Mouse (Mus musculus) liver, embryonic 14.5 days (tissue): ENCODE data around the gene Hist1h4j. TPM values are rescaled to one million over a fixed set of nuclear protein-coding genes. Genes with fewer than 3 reads are reported as not detected.
A peak's percentile ranks its signal among the peaks of the same experiment; 100 is the strongest.
"Not testable (repeated sequence)": the region's sequence is repeated elsewhere in the genome, so short reads cannot be mapped to it uniquely, and the experiment has no call there.

ENCODE experiments used
- ATAC-seq: fragments of 200-750 bp; cut with Nextera tagmentation; 2 replicates; pipeline ENCODE4 v1.8.0; 2017; ENCODE audit warnings: moderate number of reproducible peaks, mild to moderate bottlenecking, moderate library complexity; ENCODE audit not compliant: insufficient read depth
- DNase-seq, 3 experiments: peaks; one replicate each; pipeline ENCODE4 v3.0.0-alpha.2; 2012 to 2013; ENCODE audit warnings: low read depth in 3 of 3, low spot score in 3 of 3
- H3K27ac ChIP-seq: fragments of 300-500 bp; sonication (generic); 2 replicates; pipeline ENCODE4 v1.5.1; 2014; ENCODE audit warnings: moderate library complexity, mild to moderate bottlenecking, control low read depth, inconsistent platforms
- H3K27me3 ChIP-seq: fragments of 300-500 bp; sonication (generic); 2 replicates; pipeline ENCODE4 v1.6.1; 2014; ENCODE audit warnings: mild to moderate bottlenecking, low read length, moderate library complexity; ENCODE audit not compliant: control insufficient read depth, insufficient read depth
- H3K36me3 ChIP-seq: fragments of 300-500 bp; sonication (generic); replicated peaks from 2 replicates; pipeline ENCODE4 v1.6.1; 2014; ENCODE audit warnings: low read depth; ENCODE audit not compliant: control insufficient read depth, insufficient read depth
- H3K4me1 ChIP-seq, 2 experiments: fragments of 200-500 bp in 1 of 2; fragments of 300-500 bp in 1 of 2; sonication (generic) in 1 of 2; replicated peaks; 2 replicates each; pipeline ENCODE4 v1.6.1; 2012 to 2014; ENCODE audit warnings: antibody characterized with exemption in 1 of 2, inconsistent platforms in 1 of 2, low read length in 1 of 2; ENCODE audit not compliant: control insufficient read depth in 2 of 2, insufficient read depth in 2 of 2
- H3K4me2 ChIP-seq: fragments of 300-500 bp; sonication (generic); 2 replicates; pipeline ENCODE4 v1.6.1; 2014; ENCODE audit warnings: low read depth, mild to moderate bottlenecking, control low read depth, moderate library complexity
- H3K4me3 ChIP-seq, 2 experiments: fragments of 200-500 bp in 1 of 2; fragments of 300-500 bp in 1 of 2; sonication (generic) in 1 of 2; 2 replicates each; pipeline ENCODE4 v1.5.1; 2012 to 2014; ENCODE audit warnings: low read depth in 2 of 2, low read length in 2 of 2, mild to moderate bottlenecking in 2 of 2, control low read depth in 1 of 2, inconsistent platforms in 1 of 2, moderate library complexity in 1 of 2; ENCODE audit not compliant: insufficient read depth in 1 of 2
- H3K9ac ChIP-seq: fragments of 300-500 bp; sonication (generic); replicated peaks from 2 replicates; pipeline ENCODE4 v1.6.1; 2014; ENCODE audit warnings: mild to moderate bottlenecking, control low read depth, moderate library complexity
- H3K9me3 ChIP-seq: fragments of 300-500 bp; sonication (generic); 2 replicates; pipeline ENCODE4 v1.6.1; 2016; ENCODE audit warnings: low read length, mixed read lengths; ENCODE audit not compliant: control insufficient read depth
- CTCF ChIP-seq: IDR thresholded peaks from 2 replicates; pipeline ENCODE4 v1.5.1; 2016; ENCODE audit warnings: antibody characterized with exemption, low read depth, control low read depth
- EP300 ChIP-seq: IDR thresholded peaks from 2 replicates; pipeline ENCODE4 v1.6.1; 2016; ENCODE audit warnings: antibody characterized with exemption, low read depth
- WGBS: fragments of 180-500 bp; shearing (Covaris S2); extraction: QIAGEN DNeasy Blood & Tissue Kit; methylation state at CpG from one replicate; pipeline ENCODE4 v1.1.7; 2014; ENCODE audit not compliant: insufficient replicate concordance; 5-methylcytosine and 5-hydroxymethylcytosine counted together
- microRNA-seq: library from miRNA; unstranded; fragments of <30 nt; microRNA quantifications from one replicate; pipeline ENCODE4, GENCODE M21; 2016
- polyA plus RNA-seq, 2 experiments: library from polyadenylated mRNA; depleted of rRNA in 1 of 2; stranded (reverse) in 1 of 2; unstranded in 1 of 2; fragments of >200 nt; fragmentation: Nextera tagmentation in 1 of 2; extraction: Ambion mirVana in 1 of 2; gene quantifications; 2 replicates each; pipeline versions ENCODE4 v1.2.1 to v1.2.3; 2012 to 2014

Hist1h4j gene
- polyA plus RNA-seq, 2 experiments, result 0.52 to 29.5 TPM

DNA sequence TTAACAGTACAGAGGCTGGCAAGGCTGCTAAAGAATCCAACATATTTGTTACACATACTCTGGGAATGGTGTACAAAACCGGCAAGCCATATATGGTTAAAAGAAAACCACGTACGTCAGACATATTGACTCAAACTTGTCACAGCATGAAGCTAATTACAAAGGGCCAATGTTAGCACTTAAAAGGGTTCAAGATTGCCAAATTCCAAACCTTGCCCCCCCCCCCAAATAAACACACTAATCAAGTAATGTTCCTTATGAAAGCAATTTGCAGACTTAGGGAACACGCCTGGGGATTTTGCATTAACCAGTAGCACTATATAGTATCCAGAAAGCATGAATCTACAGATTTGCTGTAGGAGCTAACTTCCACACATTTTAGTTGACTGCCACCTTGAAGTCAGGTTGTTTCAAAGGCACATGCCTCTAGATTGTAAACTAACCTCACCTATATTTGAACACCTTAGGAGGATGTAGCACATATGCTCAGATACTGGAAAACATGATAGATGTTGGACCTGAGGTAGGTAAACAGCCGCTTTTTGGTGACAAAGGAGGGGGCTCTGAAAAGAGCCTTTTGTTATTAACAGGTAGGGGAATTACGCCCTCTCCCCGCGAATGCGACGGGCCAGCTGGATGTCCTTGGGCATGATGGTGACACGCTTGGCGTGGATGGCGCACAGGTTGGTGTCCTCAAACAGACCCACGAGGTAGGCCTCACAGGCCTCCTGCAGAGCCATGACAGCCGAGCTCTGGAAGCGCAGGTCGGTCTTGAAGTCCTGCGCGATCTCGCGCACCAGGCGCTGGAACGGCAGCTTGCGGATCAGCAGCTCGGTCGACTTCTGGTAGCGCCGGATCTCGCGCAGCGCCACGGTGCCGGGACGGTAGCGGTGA, 47.7 kb downstream of the Hist1h4j start:
- DNase-seq, result peak; percentile 60 to 74 (median 61)
- H3K9ac ChIP-seq, result peak overlapping the region; percentile 96
- H3K27ac ChIP-seq, result peak overlapping the region; percentile 97
- H3K4me2 ChIP-seq, result peak overlapping the region; percentile 90
- H3K36me3 ChIP-seq, H3K27me3 ChIP-seq, H3K9me3 ChIP-seq: not testable (repeated sequence)
- H3K4me1 ChIP-seq, result peaks cover 25 to 29% of the 10 kb centered on the region in 2 experiments
- WGBS, result under 1% methylated on average over 11 of the region's 35 CpGs
- H3K4me3 ChIP-seq, result peak overlapping the region; percentile 56 to 60
- ATAC-seq, result peak; percentile 4
- TF ChIP-seq EP300, result peak; percentile 48

DNA sequence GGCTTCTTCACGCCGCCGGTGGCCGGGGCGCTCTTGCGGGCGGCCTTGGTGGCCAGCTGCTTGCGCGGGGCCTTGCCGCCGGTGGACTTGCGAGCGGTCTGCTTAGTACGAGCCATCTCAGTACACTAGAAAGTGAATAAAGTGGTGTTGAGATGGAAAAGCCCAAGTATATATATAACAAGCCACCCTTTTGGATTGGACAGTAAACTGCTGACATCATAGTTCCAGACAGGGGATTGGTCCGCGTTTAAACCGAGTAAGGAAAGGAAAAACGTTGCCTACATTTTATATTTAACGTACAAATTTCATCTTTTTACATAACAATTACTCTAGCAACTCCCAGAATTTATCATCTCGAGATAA, 48.4 kb downstream of the Hist1h4j start, which contains the start of gene Hist1h3i:
Hist1h3i (minus strand) TSS at position 116 of the 363 bp plus-strand sequence.
- ATAC-seq (peak; percentile 37), DNase-seq (peak; percentile 89 to 92 (median 91))
- Histone ChIP-seq H3K27me3 (no peaks in the 10 kb centered on the region), H3K4me2 (peak within 1 kb of the TSS; percentile 90), H3K4me3 (peak within 1 kb of the TSS; percentile 56 to 60), H3K9me3 (no peaks in the 10 kb centered on the region), H3K9ac (peak within 1 kb of the TSS; percentile 96), H3K4me1 (peaks cover 25 to 29% of the 10 kb centered on the region in 2 experiments), H3K27ac (peak within 1 kb of the TSS; percentile 97), H3K36me3 (no peaks in the 10 kb centered on the region)
- TF ChIP-seq CTCF, result no peak
- peak; percentile 70 for TF ChIP-seq EP300
- WGBS, result 0% methylated on average over 13 of the region's 20 CpGs

DNA sequence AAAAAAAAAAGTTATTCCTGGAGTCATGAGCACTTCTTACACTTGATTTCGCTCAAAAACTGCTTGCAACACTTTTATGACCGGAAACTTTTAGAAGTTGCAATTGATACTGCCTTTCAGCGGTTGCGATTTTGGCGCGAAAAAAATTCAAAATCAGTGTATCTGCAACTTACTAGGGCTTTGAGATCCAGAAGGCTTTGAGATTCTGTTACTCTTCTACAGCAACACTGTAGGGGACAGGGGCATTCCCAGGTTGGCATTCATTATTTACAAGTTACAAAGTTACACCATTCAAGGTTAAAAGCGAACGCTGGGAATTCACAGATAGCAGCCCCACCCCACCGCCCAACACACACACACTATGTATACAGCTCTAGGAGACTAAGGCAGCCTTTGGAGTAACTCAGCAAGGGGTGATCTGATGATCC, 48.9 kb downstream of the Hist1h4j start:
- H3K9me3 ChIP-seq, result no peaks in the 10 kb centered on the region
- peak overlapping the region; percentile 96 for H3K9ac ChIP-seq
- peaks cover 29 to 32% of the 10 kb centered on the region in 2 experiments for H3K4me1 ChIP-seq
- H3K4me3 ChIP-seq, result peak overlapping the region; percentile 45 to 54
- 3% methylated on average over 9 of the region's 9 CpGs for WGBS
- peak overlapping the region; percentile 95 for H3K27ac ChIP-seq
- no peak for TF ChIP-seq CTCF
- peak overlapping the region; percentile 90 for H3K4me2 ChIP-seq
- H3K27me3 ChIP-seq, result no peaks in the 10 kb centered on the region
- ATAC-seq, result no peak
- DNase-seq, result peak in 1 of 3 experiments; percentile 61
- no peaks in the 10 kb centered on the region for H3K36me3 ChIP-seq

DNA sequence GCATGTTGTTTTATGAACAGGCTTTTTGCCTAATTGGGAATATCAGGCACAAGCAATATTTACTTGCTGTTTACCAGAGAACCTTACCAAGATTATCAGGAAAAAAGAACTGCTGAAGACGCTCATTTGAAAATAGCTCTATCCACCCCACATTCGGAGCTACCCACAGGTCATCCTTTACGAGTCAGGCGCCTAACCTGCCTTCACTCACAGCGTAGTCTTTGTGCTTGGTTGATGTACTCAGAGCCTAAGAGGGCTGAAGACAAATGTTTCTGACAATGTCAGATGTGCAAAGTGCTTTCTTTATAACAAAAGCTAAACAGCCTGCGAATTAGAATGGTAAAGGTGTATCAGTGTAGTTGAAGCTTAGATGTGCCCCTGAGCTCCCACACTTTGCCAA, 49.4 kb downstream of the Hist1h4j start:
- Histone ChIP-seq H3K36me3 (no peaks in the 10 kb centered on the region), H3K27ac (peak overlapping the region; percentile 95), H3K27me3 (no peaks in the 10 kb centered on the region), H3K9ac (peak overlapping the region; percentile 96), H3K4me1 (peaks cover 30 to 32% of the 10 kb centered on the region in 2 experiments), H3K4me2 (peak overlapping the region; percentile 90), H3K4me3 (peak overlapping the region in 1 of 2 experiments; percentile 54; a peak in 1 of 4 replicates), H3K9me3 (no peaks in the 10 kb centered on the region)
- TF ChIP-seq CTCF (no peak), EP300 (no peak)
- ATAC-seq (no peak), DNase-seq (no peak)
- WGBS, result 56% methylated on average over 6 of the region's 6 CpGs

Small RNA genes lying within 50 kb of the gene (microRNA-seq; reads per million reads assigned to microRNA genes)
- not detected for gene Gm44357
- gene Gm44367, result 1.3 reads per million
- gene Gm44454, result 1.7 reads per million

Other genes with a start within 250 kb of the Hist1h4j start
- gene AK157302, start 239.8 kb upstream of the Hist1h4j start, polyA plus RNA-seq (2012; rRNA removed), result 0.15 and 0.66 TPM in 2 replicates
- 0.94 and 1.1 TPM in 2 replicates for gene AK157302, start 239.8 kb upstream of the Hist1h4j start, polyA plus RNA-seq (2014; fragmentation: Nextera tagmentation; extraction: Ambion mirVana)
- 5.7 and 26.8 TPM in 2 replicates for gene Gm11273, start 233.6 kb upstream of the Hist1h4j start, polyA plus RNA-seq (2012; rRNA removed)
- gene Gm11273, start 233.6 kb upstream of the Hist1h4j start, polyA plus RNA-seq (2014; fragmentation: Nextera tagmentation; extraction: Ambion mirVana), result 5.5 and 6.9 TPM in 2 replicates
- 2.0 and 2.1 TPM in 2 replicates for gene Zkscan8, start 203.9 kb upstream of the Hist1h4j start, polyA plus RNA-seq (2012; rRNA removed)
- 1.4 and 1.9 TPM in 2 replicates for gene Zkscan8, start 203.9 kb upstream of the Hist1h4j start, polyA plus RNA-seq (2014; fragmentation: Nextera tagmentation; extraction: Ambion mirVana)
- gene Olfr1366, start 192.3 kb upstream of the Hist1h4j start, polyA plus RNA-seq (2012; rRNA removed), result not detected in 2 replicates
- not detected in 2 replicates for gene Olfr1366, start 192.3 kb upstream of the Hist1h4j start, polyA plus RNA-seq (2014; fragmentation: Nextera tagmentation; extraction: Ambion mirVana)
- not detected in 2 replicates for gene Olfr1535, start 175.2 kb upstream of the Hist1h4j start, polyA plus RNA-seq (2012; rRNA removed)
- gene Olfr1535, start 175.2 kb upstream of the Hist1h4j start, polyA plus RNA-seq (2014; fragmentation: Nextera tagmentation; extraction: Ambion mirVana), result not detected in 2 replicates
- not detected in 2 replicates for gene Olfr1364, start 153.3 kb upstream of the Hist1h4j start, polyA plus RNA-seq (2012; rRNA removed)
- gene Olfr1364, start 153.3 kb upstream of the Hist1h4j start, polyA plus RNA-seq (2014; fragmentation: Nextera tagmentation; extraction: Ambion mirVana), result not detected in 2 replicates
- gene Olfr1362, start 121.0 kb upstream of the Hist1h4j start, polyA plus RNA-seq (2012; rRNA removed), result not detected in 2 replicates
- gene Olfr1362, start 121.0 kb upstream of the Hist1h4j start, polyA plus RNA-seq (2014; fragmentation: Nextera tagmentation; extraction: Ambion mirVana), result not detected in 2 replicates
- gene Olfr11, start 92.5 kb upstream of the Hist1h4j start, polyA plus RNA-seq (2012; rRNA removed), result not detected in 2 replicates
- not detected in 2 replicates for gene Olfr11, start 92.5 kb upstream of the Hist1h4j start, polyA plus RNA-seq (2014; fragmentation: Nextera tagmentation; extraction: Ambion mirVana)
- not detected in 2 replicates for gene Olfr1361, start 71.7 kb upstream of the Hist1h4j start, polyA plus RNA-seq (2012; rRNA removed)
- gene Olfr1361, start 71.7 kb upstream of the Hist1h4j start, polyA plus RNA-seq (2014; fragmentation: Nextera tagmentation; extraction: Ambion mirVana), result not detected in 2 replicates
- gene Olfr1360, start 57.7 kb upstream of the Hist1h4j start, polyA plus RNA-seq (2012; rRNA removed), result not detected in 2 replicates
- not detected in 2 replicates for gene Olfr1360, start 57.7 kb upstream of the Hist1h4j start, polyA plus RNA-seq (2014; fragmentation: Nextera tagmentation; extraction: Ambion mirVana)
- gene Olfr1359, start 37.0 kb upstream of the Hist1h4j start, polyA plus RNA-seq (2012; rRNA removed), result not detected in 2 replicates
- not detected in 2 replicates for gene Olfr1359, start 37.0 kb upstream of the Hist1h4j start, polyA plus RNA-seq (2014; fragmentation: Nextera tagmentation; extraction: Ambion mirVana)
- gene Hist1h2bl, start 18.9 kb upstream of the Hist1h4j start, polyA plus RNA-seq (2012; rRNA removed), result 16.0 and 24.7 TPM in 2 replicates
- 2.2 and 4.8 TPM in 2 replicates for gene Hist1h2bl, start 18.9 kb upstream of the Hist1h4j start, polyA plus RNA-seq (2014; fragmentation: Nextera tagmentation; extraction: Ambion mirVana)
- 6.9 and 22.2 TPM in 2 replicates for gene Hist1h2ai, start 18.6 kb upstream of the Hist1h4j start, polyA plus RNA-seq (2012; rRNA removed)
- gene Hist1h2ai, start 18.6 kb upstream of the Hist1h4j start, polyA plus RNA-seq (2014; fragmentation: Nextera tagmentation; extraction: Ambion mirVana), result 15.0 and 22.5 TPM in 2 replicates
- gene Hist1h3h, start 17.4 kb upstream of the Hist1h4j start, polyA plus RNA-seq (2012; rRNA removed), result 31.3 and 51.5 TPM in 2 replicates
- gene Hist1h3h, start 17.4 kb upstream of the Hist1h4j start, polyA plus RNA-seq (2014; fragmentation: Nextera tagmentation; extraction: Ambion mirVana), result 4.7 and 7.9 TPM in 2 replicates
- gene Hist1h2bm, start 13.0 kb upstream of the Hist1h4j start, polyA plus RNA-seq (2012; rRNA removed), result 18.2 and 36.3 TPM in 2 replicates
- 4.0 and 5.0 TPM in 2 replicates for gene Hist1h2bm, start 13.0 kb upstream of the Hist1h4j start, polyA plus RNA-seq (2014; fragmentation: Nextera tagmentation; extraction: Ambion mirVana)
- 16.2 and 32.8 TPM in 2 replicates for gene Hist1h4k, start 15.4 kb downstream of the Hist1h4j start, polyA plus RNA-seq (2012; rRNA removed)
- gene Hist1h4k, start 15.4 kb downstream of the Hist1h4j start, polyA plus RNA-seq (2014; fragmentation: Nextera tagmentation; extraction: Ambion mirVana), result 2.7 and 5.5 TPM in 2 replicates
- gene Hist1h2ak, start 18.8 kb downstream of the Hist1h4j start, polyA plus RNA-seq (2012; rRNA removed), result 61.7 and 194 TPM in 2 replicates
- gene Hist1h2ak, start 18.8 kb downstream of the Hist1h4j start, polyA plus RNA-seq (2014; fragmentation: Nextera tagmentation; extraction: Ambion mirVana), result 11.6 and 13.2 TPM in 2 replicates
- 25.2 and 29.5 TPM in 2 replicates for gene Hist1h2bn, start 19.1 kb downstream of the Hist1h4j start, polyA plus RNA-seq (2012; rRNA removed)
- 5.4 and 5.7 TPM in 2 replicates for gene Hist1h2bn, start 19.1 kb downstream of the Hist1h4j start, polyA plus RNA-seq (2014; fragmentation: Nextera tagmentation; extraction: Ambion mirVana)
- 8.2 and 9.4 TPM in 2 replicates for gene Hist1h1b, start 45.6 kb downstream of the Hist1h4j start, polyA plus RNA-seq (2012; rRNA removed)
- gene Hist1h1b, start 45.6 kb downstream of the Hist1h4j start, polyA plus RNA-seq (2014; fragmentation: Nextera tagmentation; extraction: Ambion mirVana), result 19.7 and 20.6 TPM in 2 replicates
- gene Hist1h3i, start 48.3 kb downstream of the Hist1h4j start, polyA plus RNA-seq (2012; rRNA removed), result 37.6 and 93.8 TPM in 2 replicates
- gene Hist1h3i, start 48.3 kb downstream of the Hist1h4j start, polyA plus RNA-seq (2014; fragmentation: Nextera tagmentation; extraction: Ambion mirVana), result 299 and 331 TPM in 2 replicates
- gene Hist1h2an, start 52.2 kb downstream of the Hist1h4j start, polyA plus RNA-seq (2012; rRNA removed), result 10.9 and 22.9 TPM in 2 replicates
- 12.7 and 14.7 TPM in 2 replicates for gene Hist1h2an, start 52.2 kb downstream of the Hist1h4j start, polyA plus RNA-seq (2014; fragmentation: Nextera tagmentation; extraction: Ambion mirVana)
- 2.6 and 4.2 TPM in 2 replicates for gene Hist1h2bp, start 52.4 kb downstream of the Hist1h4j start, polyA plus RNA-seq (2012; rRNA removed)
- gene Hist1h2bp, start 52.4 kb downstream of the Hist1h4j start, polyA plus RNA-seq (2014; fragmentation: Nextera tagmentation; extraction: Ambion mirVana), result 3.0 and 4.1 TPM in 2 replicates
- gene Hist1h2bq, start 75.1 kb downstream of the Hist1h4j start, polyA plus RNA-seq (2012; rRNA removed), result 13.1 and 13.4 TPM in 2 replicates
- 16.9 and 21.6 TPM in 2 replicates for gene Hist1h2bq, start 75.1 kb downstream of the Hist1h4j start, polyA plus RNA-seq (2014; fragmentation: Nextera tagmentation; extraction: Ambion mirVana)
- gene Hist1h2ao, start 75.4 kb downstream of the Hist1h4j start, polyA plus RNA-seq (2012; rRNA removed), result 0.24 TPM in 1 of 2 replicates, not detected in the other
- 3.4 TPM in 1 of 2 replicates, not detected in the other for gene Hist1h2ao, start 75.4 kb downstream of the Hist1h4j start, polyA plus RNA-seq (2014; fragmentation: Nextera tagmentation; extraction: Ambion mirVana)
- gene Hist1h4m, start 76.7 kb downstream of the Hist1h4j start, polyA plus RNA-seq (2012; rRNA removed), result not detected in 2 replicates
- not detected in 2 replicates for gene Hist1h4m, start 76.7 kb downstream of the Hist1h4j start, polyA plus RNA-seq (2014; fragmentation: Nextera tagmentation; extraction: Ambion mirVana)
- 37.4 and 50.3 TPM in 2 replicates for gene Hist1h4n, start 97.1 kb downstream of the Hist1h4j start, polyA plus RNA-seq (2012; rRNA removed)
- 33.6 and 35.5 TPM in 2 replicates for gene Hist1h4n, start 97.1 kb downstream of the Hist1h4j start, polyA plus RNA-seq (2014; fragmentation: Nextera tagmentation; extraction: Ambion mirVana)
- gene Hist1h2ap, start 98.4 kb downstream of the Hist1h4j start, polyA plus RNA-seq (2012; rRNA removed), result 88.3 and 95.9 TPM in 2 replicates
- 6,830 and 6,963 TPM in 2 replicates for gene Hist1h2ap, start 98.4 kb downstream of the Hist1h4j start, polyA plus RNA-seq (2014; fragmentation: Nextera tagmentation; extraction: Ambion mirVana)
- 3.4 and 9.6 TPM in 2 replicates for gene Hist1h2br, start 98.7 kb downstream of the Hist1h4j start, polyA plus RNA-seq (2012; rRNA removed)
- 18.0 and 22.9 TPM in 2 replicates for gene Hist1h2br, start 98.7 kb downstream of the Hist1h4j start, polyA plus RNA-seq (2014; fragmentation: Nextera tagmentation; extraction: Ambion mirVana)
- gene Zfp184, start 210.0 kb downstream of the Hist1h4j start, polyA plus RNA-seq (2012; rRNA removed), result 0.30 and 0.41 TPM in 2 replicates
- 0.50 and 0.82 TPM in 2 replicates for gene Zfp184, start 210.0 kb downstream of the Hist1h4j start, polyA plus RNA-seq (2014; fragmentation: Nextera tagmentation; extraction: Ambion mirVana)
- gene Pom121l2, start 246.1 kb downstream of the Hist1h4j start, polyA plus RNA-seq (2012; rRNA removed), result not detected in 2 replicates
- gene Pom121l2, start 246.1 kb downstream of the Hist1h4j start, polyA plus RNA-seq (2014; fragmentation: Nextera tagmentation; extraction: Ambion mirVana), result not detected in 2 replicates